Mouse (Mus musculus) subcutaneous adipose tissue, adult 2 months (tissue): ENCODE data around the gene Kalrn. TPM values are rescaled to one million over a fixed set of nuclear protein-coding genes. Genes with fewer than 3 reads are reported as not detected.

ENCODE experiments used
- polyA plus RNA-seq: library from polyadenylated mRNA; depleted of rRNA; stranded (reverse); fragments of >200 nt; gene quantifications from 2 replicates; pipeline ENCODE4 v1.2.3, GENCODE M21; 2012; ENCODE audit warnings: low replicate concordance; rRNA removed

Gene Kalrn
- 3.1 and 12.5 TPM in 2 replicates for polyA plus RNA-seq

GRCm38 (mm10) chr16:34573151-34573802, at the start of gene Kalrn:
Gene Kalrn, minus strand, starts transcription at chr16:34573532.

DNA sequence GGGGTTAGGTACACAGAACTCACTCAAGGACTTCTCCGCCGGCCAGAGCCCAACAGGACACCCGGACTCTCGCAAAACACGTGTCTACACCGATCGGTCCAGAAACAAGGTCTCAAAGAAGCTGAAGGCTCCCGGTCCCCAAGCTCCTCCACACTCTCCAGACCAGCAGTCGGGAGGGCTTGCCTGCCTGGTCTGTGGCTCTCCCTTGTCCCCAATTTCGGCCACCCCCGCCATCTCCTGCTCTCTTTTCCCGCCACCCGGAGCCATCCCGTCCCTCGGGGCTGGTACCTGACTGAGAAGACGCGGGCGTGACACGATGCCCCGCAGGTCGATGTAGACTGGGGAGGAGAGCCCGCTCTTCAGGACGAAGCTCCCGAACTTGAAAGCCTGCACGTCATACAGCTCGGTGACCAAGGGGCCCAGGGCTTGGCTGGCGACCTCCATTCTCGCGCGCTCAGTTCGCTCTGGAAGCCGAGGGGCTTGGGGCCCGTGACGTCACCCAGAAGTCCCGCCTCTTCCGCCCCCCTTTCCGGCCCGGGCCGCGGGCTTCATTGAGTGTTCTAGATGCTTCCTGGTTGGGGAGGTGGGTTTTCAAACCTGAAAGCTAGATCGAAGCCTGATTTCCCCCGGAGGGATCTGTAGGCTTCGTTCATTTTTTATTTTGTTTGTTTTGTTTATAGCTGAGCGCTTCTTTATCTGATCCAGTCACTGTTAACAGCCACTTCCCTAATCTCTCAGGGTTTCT, 606.6 kb downstream of the Kalrn start, which contains the start of gene Umps:
TSS of gene Umps (minus strand) at position 501 of the 745 bp plus-strand sequence.

Other genes with a start within 250 kb of the Kalrn start
- gene Ropn1, start 76.4 kb upstream of the Kalrn start, polyA plus RNA-seq: not detected in 2 replicates
- 1.1 and 2.7 TPM in 2 replicates for gene Ccdc14, start 117.1 kb upstream of the Kalrn start, polyA plus RNA-seq
- 134 and 780 TPM in 2 replicates for gene Mylk, start 171.7 kb upstream of the Kalrn start, polyA plus RNA-seq